Mouse (Mus musculus): ENCODE measurements at regions not wholly inside any gene's neighbourhood (a gene's known extent, or its start where the extent isn't known, plus 50 kb on each side); places are given as distances from the start of the nearest gene placed in this dataset.

- no peak for TF ChIP-seq CTCF (IDR thresholded peaks at IDR 0.05; ENCODE audit: borderline replicate concordance, control insufficient read depth, extremely low read depth, insufficient read depth, low read length, poor library complexity)
- TF ChIP-seq POLR2A (IDR thresholded peaks at IDR 0.05; ENCODE audit: control insufficient read depth, extremely low read depth, insufficient read depth, low read length, poor library complexity): no peak
Observed at GRCm38 (mm10) chr3:9173643-9174516, 436.0 kb downstream of the Zfp704 start.

Measured in thymus, adult 2 months (tissue).